9 mouse cellular contexts compared by ENCODE assay signal in the genomic region with DNA sequence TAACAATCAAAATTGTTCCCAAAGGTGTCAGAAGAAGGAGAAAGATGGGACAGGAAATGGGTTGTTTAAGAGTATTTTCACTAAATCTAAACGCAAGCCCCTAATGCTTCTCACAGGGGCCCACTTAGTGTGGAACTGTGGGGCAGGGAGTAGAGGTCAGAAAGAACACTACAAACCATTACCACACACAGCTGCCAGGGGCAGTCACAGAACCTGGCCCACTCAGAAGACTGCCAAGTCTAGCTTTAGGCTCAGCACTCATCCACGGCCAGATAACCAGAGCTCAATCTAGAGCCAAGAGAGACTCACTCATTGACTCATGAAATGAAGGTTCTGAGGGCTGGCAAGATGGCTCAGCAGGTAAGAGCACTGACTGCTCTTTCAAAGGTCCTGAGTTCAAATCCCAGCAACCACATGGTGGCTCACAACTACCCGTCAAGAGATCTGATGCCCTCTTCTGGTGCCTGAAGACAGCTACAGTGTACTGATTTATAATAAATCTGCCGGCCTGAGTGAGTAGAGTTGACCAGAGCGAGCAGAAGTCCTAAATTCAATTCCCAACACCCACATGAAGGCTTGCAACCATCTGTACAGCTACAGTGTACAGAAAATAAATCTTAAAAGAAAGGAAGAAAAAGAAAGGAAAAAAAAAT. TPM values are rescaled to one million over a fixed set of nuclear protein-coding genes. Genes with fewer than 3 reads are reported as not detected.
A peak's percentile ranks its signal among the peaks of the same experiment; 100 is the strongest.
DNase-seq lines count a peak whose midpoint lies in the region; ATAC-seq and TF ChIP-seq lines count a peak whose summit lies in the region.
"Had no signal": no experiment of that assay in that cellular context is flagged by ENCODE, and none has a peak within 500 bp of the region (broad histone marks: within the 10 kb centered on the region; RNA-seq: fewer than 3 reads in every experiment).

No protein-coding gene starts in this region.

- peak overlapping the region; percentile 99 for H3K9ac ChIP-seq in embryonic facial prominence, embryonic 12.5 days
- peak overlapping the region; percentile 99 for H3K9ac ChIP-seq in intestine, embryonic 15.5 days
- peak overlapping the region; percentile 82 for H3K9ac ChIP-seq in neural tube, embryonic 13.5 days

- TF ChIP-seq CTCF in left cerebral cortex, adult 2 months (IDR thresholded peaks at IDR 0.05) = peak; percentile 45

- intact Hi-C loops in left cerebral cortex, adult 2 months (cut with DNase I) = loop anchor here (1.0 to 5.0 kb wide), 2 partner anchors 47 to 156 kb away; no protein-coding TSS in a partner anchor

- peak overlapping the region; percentile 77 for H3K4me3 ChIP-seq in left cerebral cortex, adult 2 months
- H3K4me3 ChIP-seq in embryonic facial prominence, embryonic 12.5 days = peak overlapping the region; percentile 86
- peak overlapping the region; percentile 83 for H3K4me3 ChIP-seq in intestine, embryonic 15.5 days (replicated peaks)
- H3K4me3 ChIP-seq in neural tube, embryonic 13.5 days = peak overlapping the region; percentile 54

- no peaks in the 10 kb centered on the region for H3K9me3 ChIP-seq in embryonic facial prominence, embryonic 12.5 days
- no peaks in the 10 kb centered on the region for H3K9me3 ChIP-seq in intestine, embryonic 15.5 days
- no peaks in the 10 kb centered on the region for H3K9me3 ChIP-seq in neural tube, embryonic 13.5 days

- 42% methylated on average over 5 of the region's 5 CpGs for WGBS in embryonic facial prominence, embryonic 12.5 days
- 29% methylated on average over 5 of the region's 5 CpGs for WGBS in intestine, embryonic 15.5 days
- WGBS in neural tube, embryonic 13.5 days = 43% methylated on average over 5 of the region's 5 CpGs

- peak overlapping the region; percentile 91; the same call in 1 of the 2 replicates for H3K27ac ChIP-seq in left cerebral cortex, adult 2 months
- H3K27ac ChIP-seq in embryonic facial prominence, embryonic 12.5 days = peak overlapping the region; percentile 97
- peak overlapping the region; percentile 95 for H3K27ac ChIP-seq in intestine, embryonic 15.5 days
- H3K27ac ChIP-seq in neural tube, embryonic 13.5 days (replicated peaks) = peak overlapping the region; percentile 87; the same call in 1 of the 2 replicates

- no peak for DNase-seq in left cerebral cortex, adult 2 months (ENCODE audit: extremely low spot score in 1 of 2, low spot score in 2 of 2)
- no peak for DNase-seq in left cerebral cortex, adult 8-10 months (ENCODE audit: low spot score in 2 of 2)
- DNase-seq in spleen, postnatal 36 days (ENCODE audit: low spot score in 2 of 2) = no peak
- no peak for DNase-seq in cerebellum, adult 9-11 months

- ATAC-seq in embryonic facial prominence, embryonic 12.5 days (ENCODE audit: insufficient number of reproducible peaks, insufficient read depth, low FRiP score, low TSS enrichment) = no peak
- ATAC-seq in intestine, embryonic 15.5 days = no peak
- ATAC-seq in neural tube, embryonic 13.5 days (ENCODE audit: low read depth) = no peak
- no peak for ATAC-seq in erythroid progenitor cell, adult 5-6 weeks (replicated peaks; ENCODE audit: low FRiP score, poor library complexity, severe bottlenecking)

- peaks cover 30% of the 10 kb centered on the region for H3K4me1 ChIP-seq in embryonic facial prominence, embryonic 12.5 days
- H3K4me1 ChIP-seq in intestine, embryonic 15.5 days (replicated peaks) = peaks cover 30% of the 10 kb centered on the region
- H3K4me1 ChIP-seq in neural tube, embryonic 13.5 days (replicated peaks) = peaks cover 52% of the 10 kb centered on the region

- peaks cover 36% of the 10 kb centered on the region for H3K36me3 ChIP-seq in embryonic facial prominence, embryonic 12.5 days
- peaks cover 30% of the 10 kb centered on the region for H3K36me3 ChIP-seq in intestine, embryonic 15.5 days
- H3K36me3 ChIP-seq in neural tube, embryonic 13.5 days = peaks cover 17% of the 10 kb centered on the region

- H3K27me3 ChIP-seq in embryonic facial prominence, embryonic 12.5 days = no peaks in the 10 kb centered on the region
- no peaks in the 10 kb centered on the region for H3K27me3 ChIP-seq in intestine, embryonic 15.5 days (replicated peaks)
- no peaks in the 10 kb centered on the region; the same call in 1 of the 2 replicates for H3K27me3 ChIP-seq in neural tube, embryonic 13.5 days

- peak overlapping the region; percentile 59 for H3K4me2 ChIP-seq in embryonic facial prominence, embryonic 12.5 days (replicated peaks)
- peak overlapping the region; percentile 77 for H3K4me2 ChIP-seq in intestine, embryonic 15.5 days (replicated peaks)
- peak overlapping the region; percentile 98 for H3K4me2 ChIP-seq in neural tube, embryonic 13.5 days

RNA-seq across cellular contexts. Expression of a gene that starts 2.4 kb away (rescaled TPM):
- total RNA-seq in left cerebral cortex, adult 2 months (2021) = 10 to 100 TPM; 28.1 to 34.7 TPM
- 10 to 100 TPM; 35.7 to 46.9 (median 42.6) TPM for total RNA-seq in left cerebral cortex, adult 8-10 months (2022)
- 55.2 and 69.7 TPM in 2 replicates for polyA plus RNA-seq in embryonic facial prominence, embryonic 12.5 days (2016; fragmentation: Nextera tagmentation; extraction: Ambion mirVana)
- polyA plus RNA-seq in intestine, embryonic 15.5 days (2015; fragmentation: Nextera tagmentation; extraction: Ambion mirVana) = 34.9 and 35.4 TPM in 2 replicates
- polyA plus RNA-seq in neural tube, embryonic 13.5 days (2015; fragmentation: Nextera tagmentation; extraction: Ambion mirVana) = 17.4 and 22.2 TPM in 2 replicates
- total RNA-seq in erythroid progenitor cell, adult 5-6 weeks (2015; ENCODE audit: low replicate concordance) = 6.1 and 18.9 TPM in 2 replicates
- 0.68 and 2.2 TPM in 2 replicates for total RNA-seq in erythroid progenitor cell, adult 5-6 weeks (2017; ENCODE audit: low replicate concordance)

RNA-seq across cellular contexts. Expression of a gene that starts 17.5 kb away (rescaled TPM):
- total RNA-seq in left cerebral cortex, adult 2 months (2021) = not detected
- total RNA-seq in left cerebral cortex, adult 8-10 months (2022) = under 1 TPM in 3 of 4 experiments, not detected in 1; 0.30 to 0.39 (median 0.30) TPM
- 0.58 TPM in 1 of 2 replicates, not detected in the other for polyA plus RNA-seq in embryonic facial prominence, embryonic 12.5 days (2016; fragmentation: Nextera tagmentation; extraction: Ambion mirVana)
- 3.4 and 4.2 TPM in 2 replicates for polyA plus RNA-seq in intestine, embryonic 15.5 days (2015; fragmentation: Nextera tagmentation; extraction: Ambion mirVana)
- polyA plus RNA-seq in neural tube, embryonic 13.5 days (2015; fragmentation: Nextera tagmentation; extraction: Ambion mirVana) = 1.1 and 2.3 TPM in 2 replicates
- not detected in 2 replicates for total RNA-seq in erythroid progenitor cell, adult 5-6 weeks (2015; ENCODE audit: low replicate concordance)
- not detected in 2 replicates for total RNA-seq in erythroid progenitor cell, adult 5-6 weeks (2017; ENCODE audit: low replicate concordance)
- total RNA-seq: left cerebral cortex, postnatal 25 days had no signal

RNA-seq across cellular contexts. Expression of a gene that starts 21.4 kb away (rescaled TPM):
- total RNA-seq in left cerebral cortex, adult 2 months (2021) = not detected
- under 1 TPM in 1 of 4 experiments, not detected in 3; 0.55 TPM for total RNA-seq in left cerebral cortex, adult 8-10 months (2022)
- polyA plus RNA-seq in embryonic facial prominence, embryonic 12.5 days (2016; fragmentation: Nextera tagmentation; extraction: Ambion mirVana) = 0.92 TPM in 1 of 2 replicates, not detected in the other
- 2.3 and 2.9 TPM in 2 replicates for polyA plus RNA-seq in intestine, embryonic 15.5 days (2015; fragmentation: Nextera tagmentation; extraction: Ambion mirVana)
- 2.3 and 3.3 TPM in 2 replicates for polyA plus RNA-seq in neural tube, embryonic 13.5 days (2015; fragmentation: Nextera tagmentation; extraction: Ambion mirVana)
- total RNA-seq in erythroid progenitor cell, adult 5-6 weeks (2015; ENCODE audit: low replicate concordance) = 1.1 and 10.9 TPM in 2 replicates
- total RNA-seq in erythroid progenitor cell, adult 5-6 weeks (2017; ENCODE audit: low replicate concordance) = 2.3 TPM in 1 of 2 replicates, not detected in the other

RNA-seq across cellular contexts. Expression of a gene that starts 27.9 kb away (rescaled TPM):
- 10 to 100 TPM; 31.4 to 32.6 TPM for total RNA-seq in left cerebral cortex, adult 2 months (2021)
- total RNA-seq in left cerebral cortex, adult 8-10 months (2022) = 10 to 100 TPM; 30.0 to 45.4 (median 32.9) TPM
- polyA plus RNA-seq in embryonic facial prominence, embryonic 12.5 days (2016; fragmentation: Nextera tagmentation; extraction: Ambion mirVana) = 75.5 and 76.6 TPM in 2 replicates
- 71.5 and 74.7 TPM in 2 replicates for polyA plus RNA-seq in intestine, embryonic 15.5 days (2015; fragmentation: Nextera tagmentation; extraction: Ambion mirVana)
- 72.7 and 81.9 TPM in 2 replicates for polyA plus RNA-seq in neural tube, embryonic 13.5 days (2015; fragmentation: Nextera tagmentation; extraction: Ambion mirVana)
- total RNA-seq in erythroid progenitor cell, adult 5-6 weeks (2015; ENCODE audit: low replicate concordance) = 51.9 and 60.8 TPM in 2 replicates
- 34.3 and 39.8 TPM in 2 replicates for total RNA-seq in erythroid progenitor cell, adult 5-6 weeks (2017; ENCODE audit: low replicate concordance)

RNA-seq across cellular contexts. Expression of a gene that starts 35.0 kb away (rescaled TPM):
- total RNA-seq in left cerebral cortex, adult 2 months (2021) = 1 to 10 TPM; 1.1 to 1.8 TPM
- total RNA-seq in left cerebral cortex, adult 8-10 months (2022) = 1 to 10 TPM in 2 of 4 experiments, under 1 TPM in 2; 0.46 to 9.8 (median 1.2) TPM
- 1.1 and 1.2 TPM in 2 replicates for polyA plus RNA-seq in embryonic facial prominence, embryonic 12.5 days (2016; fragmentation: Nextera tagmentation; extraction: Ambion mirVana)
- 121 and 149 TPM in 2 replicates for polyA plus RNA-seq in intestine, embryonic 15.5 days (2015; fragmentation: Nextera tagmentation; extraction: Ambion mirVana)
- polyA plus RNA-seq in neural tube, embryonic 13.5 days (2015; fragmentation: Nextera tagmentation; extraction: Ambion mirVana) = 0.77 and 4.3 TPM in 2 replicates
- not detected in 2 replicates for total RNA-seq in erythroid progenitor cell, adult 5-6 weeks (2015; ENCODE audit: low replicate concordance)
- total RNA-seq in erythroid progenitor cell, adult 5-6 weeks (2017; ENCODE audit: low replicate concordance) = not detected in 2 replicates
